Mouse (Mus musculus) ES-E14 (cell line): Measurements from ENCODE around the gene Tmc2.

Experiments
- CHD2 ChIP-seq: IDR thresholded peaks from 2 replicates; pipeline ENCODE4 v1.6.1; 2014; ENCODE audit warnings: mild to moderate bottlenecking, low read depth, low read length, inconsistent platforms
- HCFC1 ChIP-seq: IDR thresholded peaks from 2 replicates; pipeline ENCODE4 v1.6.1; 2012; ENCODE audit warnings: low read length, inconsistent platforms, borderline replicate concordance; ENCODE audit not compliant: insufficient read depth
- MAFK ChIP-seq: IDR thresholded peaks from 2 replicates; pipeline ENCODE4 v1.6.1; 2014; ENCODE audit warnings: mild to moderate bottlenecking, low read depth, low read length, inconsistent platforms; ENCODE audit not compliant: insufficient read depth
- ZC3H11A ChIP-seq: IDR thresholded peaks from 2 replicates; pipeline ENCODE4 v1.6.1; 2012; ENCODE audit warnings: low read depth, mild to moderate bottlenecking, inconsistent platforms, low read length, borderline replicate concordance
- ZNF384 ChIP-seq: IDR thresholded peaks from 2 replicates; pipeline ENCODE4 v1.6.1; 2012; ENCODE audit warnings: low read depth, low read length, inconsistent platforms

GRCm38 (mm10) chr2:130194894-130195293 lies at the start of gene Tmc2:
- TF ChIP-seq CHD2 (no peak), ZNF384 (no peak), HCFC1 (no peak), MAFK (no peak), ZC3H11A (no peak)
